Mouse (Mus musculus) CD4-positive, CD25-positive, alpha-beta regulatory T cell, adult 9 weeks (primary cell): ENCODE results near the gene Ccl2. TPM values are rescaled to one million over a fixed set of nuclear protein-coding genes. Genes with fewer than 3 reads are reported as not detected.

Experiments used
- polyA plus RNA-seq: library from polyadenylated mRNA; unstranded; fragments of 100-300 nt; shearing (Covaris generic); gene quantifications from one replicate; pipeline ENCODE4 v1.2.1, GENCODE M21; 2017

Gene Ccl2
- polyA plus RNA-seq: not detected

DNA sequence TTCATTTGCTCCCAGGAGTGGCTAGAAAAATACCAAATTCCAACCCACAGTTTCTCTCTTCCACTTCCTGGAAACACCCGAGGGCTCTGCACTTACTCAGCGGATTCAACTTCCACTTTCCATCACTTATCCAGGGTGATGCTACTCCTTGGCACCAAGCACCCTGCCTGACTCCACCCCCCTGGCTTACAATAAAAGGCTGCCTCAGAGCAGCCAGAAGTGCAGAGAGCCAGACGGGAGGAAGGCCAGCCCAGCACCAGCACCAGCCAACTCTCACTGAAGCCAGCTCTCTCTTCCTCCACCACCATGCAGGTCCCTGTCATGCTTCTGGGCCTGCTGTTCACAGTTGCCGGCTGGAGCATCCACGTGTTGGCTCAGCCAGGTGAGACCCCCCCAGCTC lies at the start of gene Ccl2:
Gene Ccl2 (plus strand): TSS at position 216 of the 400 bp plus-strand sequence.

DNA sequence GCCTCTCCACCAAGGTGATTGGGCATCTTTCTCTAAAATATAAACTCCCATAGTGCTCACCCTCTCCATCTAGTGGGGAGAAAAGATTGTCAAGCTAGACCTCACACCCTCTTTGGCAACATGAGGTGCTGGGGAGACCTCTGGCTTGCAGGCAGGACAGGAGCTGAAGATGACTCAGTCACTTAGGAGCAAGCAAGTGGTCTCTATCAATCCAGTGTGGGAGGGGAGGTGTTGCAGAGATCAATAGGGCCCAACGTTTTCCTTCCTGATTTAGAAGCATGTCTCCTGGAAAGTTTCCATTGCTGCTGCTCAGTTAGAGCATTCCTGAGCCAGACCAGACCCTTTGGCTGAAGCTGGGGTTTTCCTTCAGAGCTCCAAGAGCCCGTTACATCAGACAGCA lies 3.2 kb downstream of the Ccl2 start, which contains the start of gene Gm17268:
Gene Gm17268 (minus strand): TSS at position 28 of the 400 bp plus-strand sequence.

DNA sequence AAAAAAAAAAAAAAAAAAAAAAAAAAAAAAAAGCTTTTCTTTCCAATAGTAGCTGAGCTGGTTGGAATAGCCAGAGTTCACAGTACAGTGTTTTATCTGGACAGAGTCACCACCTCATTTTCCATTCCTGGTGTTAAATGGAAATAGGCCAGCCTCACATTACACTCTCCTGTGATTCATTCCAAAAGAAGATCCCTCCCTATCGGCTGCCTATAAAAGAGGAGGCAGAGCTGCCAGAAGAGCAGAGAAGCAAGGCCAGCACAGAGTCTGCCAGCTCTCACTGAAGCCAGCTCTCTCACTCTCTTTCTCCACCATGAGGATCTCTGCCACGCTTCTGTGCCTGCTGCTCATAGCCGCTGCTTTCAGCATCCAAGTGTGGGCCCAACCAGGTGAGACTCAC lies 10.1 kb downstream of the Ccl2 start, which contains the start of gene Ccl7:
Gene Ccl7 (plus strand): TSS at position 242 of the 400 bp plus-strand sequence.

DNA sequence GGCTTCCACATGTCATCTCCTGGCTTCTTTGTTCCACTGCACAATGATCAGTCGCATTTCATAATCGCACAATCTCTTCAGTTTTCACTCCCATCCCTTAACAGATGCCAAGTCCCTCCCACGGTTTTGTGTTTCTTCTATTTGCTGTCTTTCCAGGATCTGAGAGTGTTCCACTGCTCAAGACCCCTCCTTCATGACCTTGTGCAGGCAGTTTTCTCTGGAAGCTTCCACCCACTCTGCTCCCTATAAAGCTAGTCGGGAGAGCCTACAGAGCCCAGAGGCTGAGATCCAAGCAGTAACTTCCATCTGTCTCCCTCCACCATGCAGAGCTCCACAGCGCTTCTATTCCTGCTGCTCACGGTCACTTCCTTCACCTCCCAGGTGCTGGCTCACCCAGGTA lies 22.3 kb downstream of the Ccl2 start, which contains the start of gene Ccl11:
Gene Ccl11 (plus strand): TSS at position 178 of the 400 bp plus-strand sequence.

Other genes with a start within 250 kb of the Ccl2 start
- 0.07 TPM for gene 5530401A14Rik, start 174.9 kb upstream of the Ccl2 start, polyA plus RNA-seq
- gene Asic2, start 67.1 kb upstream of the Ccl2 start, polyA plus RNA-seq: not detected
- not detected for gene Gm17268, start 3.0 kb downstream of the Ccl2 start, polyA plus RNA-seq
- gene Ccl7, start 10.1 kb downstream of the Ccl2 start, polyA plus RNA-seq: not detected
- not detected for gene Ccl11, start 22.3 kb downstream of the Ccl2 start, polyA plus RNA-seq
- gene Ccl12, start 66.3 kb downstream of the Ccl2 start, polyA plus RNA-seq: not detected
- not detected for gene Ccl8, start 79.6 kb downstream of the Ccl2 start, polyA plus RNA-seq